Mouse (Mus musculus) regulatory T cell (primary cell): Measurements from ENCODE around the gene Mpzl1.

ENCODE experiments used
- in situ Hi-C: fragments of 300-600 bp; cut with MboI, MseI; formaldehyde crosslinking; loops from one replicate; pipeline ENCODE4 v1.15.1; 2025; ENCODE audit warnings: high pct_unique_total_duplicates

The Mpzl1 gene

GRCm38 (mm10) chr1:165585389-165586104 is 48.8 kb downstream of the Mpzl1 start:
- in situ Hi-C loops: no loop called here

DNA sequence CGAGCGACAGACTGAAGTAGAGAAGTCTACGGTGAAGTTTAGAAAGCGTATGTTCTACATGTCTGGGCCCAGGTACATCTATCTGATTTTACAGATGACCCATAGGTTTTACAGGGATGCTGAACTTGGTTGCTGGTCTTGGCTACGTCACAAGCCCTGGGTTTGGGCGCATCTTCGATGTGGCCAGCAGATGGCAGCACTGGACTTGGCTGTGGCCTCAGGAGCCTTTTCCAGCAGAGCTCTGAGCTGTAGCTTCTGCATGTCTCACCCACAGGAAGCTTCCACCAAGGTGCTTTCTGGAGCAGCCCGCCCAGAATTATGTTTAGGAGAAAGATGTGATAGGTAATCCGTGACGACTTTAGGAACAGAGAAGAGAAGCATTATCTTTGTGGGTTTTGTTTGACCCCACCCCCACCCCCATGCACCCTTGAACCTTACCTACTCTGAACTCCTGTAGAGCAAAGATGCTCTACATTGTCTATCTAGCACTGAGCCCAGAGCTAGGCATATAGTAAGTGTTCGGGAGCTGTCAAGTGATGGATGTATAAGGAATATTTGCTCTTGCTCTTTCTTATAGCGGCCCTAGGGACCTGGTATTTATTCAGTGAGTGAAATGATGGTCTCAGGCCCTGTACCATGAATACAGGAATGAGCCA is 50.7 kb downstream of the Mpzl1 start:
- in situ Hi-C loops: loop anchor here (5.0 kb wide), 1 partner anchor 154 kb away; no protein-coding TSS in a partner anchor

DNA sequence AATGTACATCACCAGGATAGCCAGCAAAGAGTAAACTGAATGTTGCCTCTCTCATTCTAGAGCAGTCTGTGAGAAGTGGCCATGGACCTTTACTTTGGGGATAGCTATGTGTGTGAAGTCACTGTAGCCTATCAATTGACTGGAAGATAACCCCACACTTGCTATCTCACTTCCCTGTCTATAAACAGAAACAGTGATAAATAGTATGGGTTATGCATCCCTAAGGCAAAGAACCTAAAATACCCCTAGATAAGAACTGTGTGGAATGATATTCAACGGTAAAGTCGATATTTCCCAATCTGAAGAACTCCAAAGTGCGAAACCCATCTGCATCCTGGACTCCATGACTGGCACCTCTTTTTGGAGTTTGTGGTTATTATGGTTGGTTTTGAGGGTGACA is 53.1 kb downstream of the Mpzl1 start:
- in situ Hi-C loops: loop anchor here (5.0 kb wide), 1 partner anchor 156 kb away; no protein-coding TSS in a partner anchor

DNA sequence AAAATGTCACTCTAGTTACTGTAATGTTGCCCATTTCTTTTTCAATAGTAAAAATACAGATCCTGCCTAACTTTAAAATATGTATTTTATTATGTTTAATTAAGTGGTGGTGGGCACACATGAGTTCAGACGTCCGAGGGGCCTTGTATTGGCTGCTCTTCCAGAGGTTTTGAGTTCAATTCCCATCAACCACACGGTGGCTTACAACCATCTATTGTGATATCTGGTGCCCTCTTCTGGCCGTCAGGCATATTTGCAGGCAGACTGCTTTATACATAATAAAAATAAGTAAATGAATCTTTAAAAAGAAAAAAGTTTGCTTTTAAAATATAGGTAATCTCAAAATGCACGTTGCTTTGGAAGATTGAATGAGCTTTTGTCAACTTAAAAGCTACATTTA is 55.0 kb downstream of the Mpzl1 start:
- in situ Hi-C loops: no loop called here

DNA sequence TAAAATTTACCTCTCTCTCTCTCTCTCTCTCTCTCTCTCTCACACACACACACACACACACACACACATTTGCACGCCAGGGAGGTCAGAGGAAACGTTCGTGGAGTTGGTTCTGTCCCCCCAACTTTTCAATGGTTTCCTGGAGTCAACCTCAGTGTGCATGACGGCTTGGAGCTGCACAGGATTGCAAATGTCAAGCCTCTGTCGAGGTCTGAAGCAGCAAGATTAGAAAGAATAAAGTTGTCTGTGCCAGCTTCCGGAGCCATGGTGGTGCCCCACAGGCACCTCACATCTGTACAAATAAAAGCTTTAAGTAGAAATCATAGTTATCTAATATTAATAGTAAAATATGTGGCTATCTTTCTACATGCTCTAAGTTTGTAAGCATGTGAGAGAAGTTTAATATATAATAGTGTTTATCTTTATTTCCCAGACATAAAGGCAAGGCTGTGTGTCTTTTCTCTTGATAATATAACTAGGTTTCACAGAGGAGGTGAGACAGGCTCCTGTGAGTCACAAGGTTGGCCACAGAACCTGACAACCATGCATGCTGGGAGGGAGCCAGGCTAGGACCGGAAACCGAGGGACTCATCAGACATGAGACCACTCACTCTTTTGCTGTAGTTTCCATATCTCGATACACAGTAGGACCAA is 57.8 kb downstream of the Mpzl1 start:
- in situ Hi-C loops: no loop called here

GRCm38 (mm10) chr1:165576005-165576404 is 58.3 kb downstream of the Mpzl1 start:
- in situ Hi-C loops: no loop called here

DNA sequence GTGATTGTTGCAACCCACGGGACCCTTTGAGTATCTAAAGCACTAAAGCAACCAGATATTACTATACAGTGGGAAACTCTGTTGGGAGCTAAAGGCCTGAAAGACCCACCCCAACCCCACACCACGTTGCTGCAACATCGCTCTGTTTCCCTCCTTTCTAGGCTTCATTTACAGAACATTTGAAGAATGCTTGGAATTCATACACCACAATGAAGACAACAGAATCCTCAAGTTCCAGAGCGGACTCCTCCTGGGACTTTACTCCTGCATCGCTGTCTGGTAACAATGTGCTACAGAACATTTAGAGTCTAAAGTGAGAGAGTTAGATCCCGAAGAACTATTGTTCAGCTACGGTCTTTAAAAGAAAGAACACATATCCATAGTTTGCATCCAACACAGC is 66.9 kb downstream of the Mpzl1 start:
- in situ Hi-C loops: no loop called here

DNA sequence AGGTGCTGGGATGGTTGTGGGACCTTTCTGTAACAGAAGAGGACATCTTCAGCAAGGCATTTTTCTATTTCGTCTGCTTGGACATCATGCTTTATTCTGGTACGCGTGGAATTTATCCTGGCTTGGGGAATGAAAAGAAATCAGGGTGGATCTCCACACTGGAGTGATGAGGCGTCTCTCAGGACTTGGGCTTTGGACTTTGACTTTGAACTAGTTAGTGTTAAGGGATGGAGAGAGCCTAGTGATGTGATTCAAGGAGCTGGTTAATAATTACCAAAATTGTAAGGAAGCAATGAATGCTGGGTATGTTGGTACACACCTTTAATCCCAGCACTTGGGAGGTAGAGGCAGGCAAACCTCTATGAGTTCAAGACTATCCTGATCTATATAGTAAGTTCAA is 69.1 kb downstream of the Mpzl1 start:
- in situ Hi-C loops: no loop called here

- in situ Hi-C loops: no loop called here
These were observed 75.3 kb downstream of the Mpzl1 start for GRCm38 (mm10) chr1:165559073-165559472.

DNA sequence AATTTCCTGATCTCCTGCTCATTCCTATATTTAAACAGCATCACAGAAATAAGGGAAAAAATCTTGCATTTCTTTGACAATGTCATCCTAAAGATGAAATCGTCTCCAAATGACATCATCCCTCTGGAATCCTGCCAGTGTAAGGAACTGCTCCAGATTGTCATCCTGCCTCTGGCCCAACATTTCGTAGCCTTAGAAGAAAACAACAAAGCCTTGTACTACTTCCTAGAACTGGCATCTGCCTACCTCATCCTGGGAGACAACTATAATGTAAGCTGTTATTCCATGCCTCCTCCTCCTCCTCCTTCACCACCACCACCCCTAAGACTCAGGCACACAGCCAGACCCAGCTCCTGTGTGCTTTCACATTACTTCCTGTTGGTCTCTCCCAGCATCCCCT is 77.6 kb downstream of the Mpzl1 start:
- in situ Hi-C loops: no loop called here
